Mouse (Mus musculus) granulocyte monocyte progenitor cell, adult 5-6 weeks (primary cell): ENCODE measurements around the gene Pram1. TPM values are rescaled to one million over a fixed set of nuclear protein-coding genes. Genes with fewer than 3 reads are reported as not detected.
"Not testable (repeated sequence)": the region's sequence is repeated elsewhere in the genome, so short reads cannot be mapped to it uniquely, and the experiment has no call there.

Experiments used
- ATAC-seq: replicated peaks from 2 replicates; pipeline ENCODE4 v1.8.0; 2016; ENCODE audit warnings: mild to moderate bottlenecking, moderate TSS enrichment, inconsistent platforms; ENCODE audit not compliant: poor library complexity, severe bottlenecking
- total RNA-seq, 2 experiments: library from RNA; stranded (forward) in 1 of 2; stranded (reverse) in 1 of 2; fragments of 200-712, 200-1000 nt in 1 of 2; fragments of >200 nt in 1 of 2; fragmentation: Nextera tagmentation in 1 of 2; gene quantifications; 2 replicates each; pipeline ENCODE4 v1.2.3; 2014 to 2017

The Pram1 gene
- 33.9 TPM in 2 replicates for total RNA-seq (2014; fragmentation: Nextera tagmentation)
- total RNA-seq (2017): 5.6 and 8.1 TPM in 2 replicates

DNA sequence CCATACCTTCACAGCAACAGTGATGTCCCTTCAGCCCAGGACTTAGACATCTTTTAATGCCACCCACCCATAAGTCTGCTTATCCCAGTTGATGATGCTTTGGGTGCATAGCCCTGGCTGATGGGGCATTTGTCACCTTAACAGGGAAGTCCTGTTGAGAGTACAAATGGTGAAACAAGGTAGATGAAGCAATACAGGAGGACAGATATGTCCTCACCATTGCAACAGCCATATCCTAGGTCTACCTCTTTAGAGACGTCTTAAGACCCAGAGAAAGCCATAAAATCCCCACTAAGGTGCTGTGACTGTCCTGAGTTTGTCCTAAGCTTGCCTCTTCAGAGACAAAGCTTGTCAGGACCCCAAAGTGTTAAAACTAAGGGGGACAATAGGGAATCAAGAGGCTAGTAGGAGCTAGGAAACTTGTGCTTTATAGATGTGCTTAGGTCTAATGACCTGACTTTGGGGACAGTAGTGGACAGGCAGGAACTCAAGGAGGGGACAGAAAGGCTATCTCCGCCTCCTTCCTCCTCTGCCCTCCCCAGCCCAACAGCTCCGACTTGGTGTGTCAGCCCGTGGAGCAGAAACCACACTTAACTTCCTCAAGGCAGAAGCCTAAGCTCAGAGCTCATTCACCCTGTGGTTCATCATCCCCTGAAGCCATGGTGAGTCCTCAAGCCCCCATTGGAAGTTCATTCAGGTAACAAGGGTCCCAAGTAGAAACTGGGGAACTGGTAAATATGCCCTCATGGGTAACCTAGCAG, at the start of gene Pram1:
Gene Pram1 (plus strand): TSS at position 541 of the 761 bp plus-strand sequence.
- peak; percentile 59 for ATAC-seq

GRCm38 (mm10) chr17:33597271-33597670, 40.6 kb upstream of the Pram1 start:
- ATAC-seq: no peak

- ATAC-seq: no peak
Measured at GRCm38 (mm10) chr17:33598506-33598905, 39.4 kb upstream of the Pram1 start.

GRCm38 (mm10) chr17:33599836-33600475, 37.9 kb upstream of the Pram1 start:
- ATAC-seq: no peak

DNA sequence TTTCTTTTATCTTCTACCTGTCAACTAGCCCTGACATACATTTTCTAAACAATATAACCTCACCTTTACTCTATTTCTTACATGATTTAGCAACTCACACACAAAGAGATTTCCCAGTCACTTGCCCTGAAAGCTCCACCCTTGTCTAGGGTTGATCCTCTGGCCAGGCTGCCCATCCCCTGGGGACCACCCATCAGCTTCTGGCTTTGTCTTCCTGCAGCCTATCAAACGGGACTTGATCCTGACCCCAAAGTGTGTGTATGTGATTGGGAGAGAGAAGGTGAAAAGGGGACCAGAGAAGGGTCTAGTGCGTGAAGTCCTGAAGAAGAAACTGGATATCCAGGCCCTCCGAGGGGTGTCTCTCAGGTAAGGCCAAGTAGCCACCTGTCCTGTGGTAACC, 37.0 kb upstream of the Pram1 start:
- ATAC-seq: no peak

DNA sequence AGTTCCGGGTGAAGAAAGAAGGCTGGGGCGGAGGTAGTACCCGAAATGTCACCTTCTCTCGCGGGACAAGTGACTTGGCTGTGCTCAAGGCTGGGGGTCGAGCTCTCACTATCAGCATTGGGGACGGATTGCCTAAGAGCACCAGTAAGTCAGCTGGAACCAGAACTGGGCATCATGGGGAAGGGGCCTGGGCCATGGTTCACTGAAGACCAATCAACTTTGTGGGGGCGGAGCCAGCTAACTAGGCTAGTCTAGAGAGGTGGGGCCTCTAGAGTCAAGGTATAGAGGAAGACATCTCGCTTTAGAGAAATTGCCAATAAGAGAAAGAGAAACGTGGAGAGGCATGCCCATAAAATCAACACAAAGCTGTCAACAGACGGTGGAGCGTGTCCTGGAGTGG, 35.9 kb upstream of the Pram1 start:
- ATAC-seq: no peak

- no peak for ATAC-seq
Measured at GRCm38 (mm10) chr17:33607273-33607672, 30.6 kb upstream of the Pram1 start.

GRCm38 (mm10) chr17:33610548-33610947, 27.3 kb upstream of the Pram1 start:
- ATAC-seq: peak; percentile 85

GRCm38 (mm10) chr17:33613726-33614125, 24.1 kb upstream of the Pram1 start:
- not testable (repeated sequence) for ATAC-seq

GRCm38 (mm10) chr17:33627281-33627680, 10.6 kb upstream of the Pram1 start:
- no peak for ATAC-seq

DNA sequence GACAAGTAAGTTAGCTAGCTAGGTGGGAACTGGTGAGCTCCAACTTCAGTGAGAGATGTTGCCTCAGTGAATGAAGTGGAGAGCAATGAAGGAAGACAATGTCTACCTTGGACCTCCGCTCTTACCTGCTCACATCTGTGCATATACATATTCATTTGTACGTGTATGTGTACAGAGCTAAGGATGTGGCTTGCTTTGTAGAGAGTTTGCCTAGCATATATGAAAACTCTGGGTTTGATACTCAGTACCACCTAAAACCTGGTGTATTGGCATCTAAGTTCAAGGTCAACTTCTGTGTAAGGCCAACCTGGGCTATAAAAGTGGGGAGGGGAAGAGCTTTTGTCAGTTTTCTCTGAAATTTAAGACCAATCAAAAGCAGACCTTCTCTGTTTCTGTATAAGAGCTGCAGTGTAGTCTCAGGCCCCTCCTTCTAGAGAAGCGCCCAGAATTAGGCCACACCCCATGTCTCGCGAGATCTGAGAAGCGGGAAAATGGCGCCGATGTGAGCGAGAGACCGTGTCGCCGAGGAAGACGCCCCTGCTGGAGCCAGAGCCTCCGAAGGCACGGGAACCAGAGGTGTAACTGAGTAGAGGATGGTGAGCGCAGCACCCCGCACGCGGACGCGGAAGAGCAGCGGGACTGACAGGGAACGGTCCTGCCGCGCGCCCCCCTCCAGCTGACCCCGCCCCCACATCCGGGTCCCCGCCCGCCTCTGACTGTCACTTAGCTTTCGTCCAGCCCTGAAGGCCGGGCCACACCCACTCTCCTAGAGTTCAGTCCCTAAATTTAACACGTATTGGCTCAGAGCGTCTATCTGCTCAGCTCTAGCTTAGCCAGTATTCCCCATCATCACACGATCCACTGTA, 9.0 kb upstream of the Pram1 start, which contains the start of gene Zfp414:
Gene Zfp414 (plus strand): TSS at position 470 of the 866 bp plus-strand sequence.
- peak; percentile 94 for ATAC-seq

DNA sequence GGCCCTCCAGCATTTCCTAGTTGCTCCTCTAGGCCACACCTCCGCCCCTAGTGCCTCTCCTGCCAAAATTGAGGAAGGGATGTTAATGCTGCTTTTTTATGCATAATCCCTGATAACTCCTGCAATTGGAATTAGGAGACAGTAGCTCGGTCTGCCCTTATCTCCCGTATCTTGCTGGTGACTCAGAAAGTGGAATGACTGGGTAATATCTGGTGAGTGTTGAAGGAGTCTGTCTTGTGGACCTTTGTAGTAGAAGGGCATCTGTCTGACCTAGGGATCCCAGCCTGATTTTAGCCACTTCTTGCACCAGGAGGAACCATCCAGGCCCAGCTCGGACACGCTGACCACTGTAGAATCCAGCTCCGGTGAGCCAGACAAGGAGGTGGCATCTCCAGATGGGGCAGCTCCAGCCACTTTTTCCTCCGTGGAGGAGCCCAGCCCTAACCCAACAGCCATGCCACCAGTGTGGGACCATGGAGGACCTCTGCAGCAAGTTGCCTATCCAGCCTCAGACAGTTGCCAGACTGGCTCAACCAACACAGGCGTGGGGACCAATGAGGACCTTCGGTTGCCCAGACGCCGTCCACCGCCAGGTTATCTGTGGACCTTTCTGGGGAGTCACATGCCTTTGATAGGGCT, 8.2 kb upstream of the Pram1 start:
- ATAC-seq: 0 out of 2 replicates have a peak, but pooled peaks have one; percentile 1

DNA sequence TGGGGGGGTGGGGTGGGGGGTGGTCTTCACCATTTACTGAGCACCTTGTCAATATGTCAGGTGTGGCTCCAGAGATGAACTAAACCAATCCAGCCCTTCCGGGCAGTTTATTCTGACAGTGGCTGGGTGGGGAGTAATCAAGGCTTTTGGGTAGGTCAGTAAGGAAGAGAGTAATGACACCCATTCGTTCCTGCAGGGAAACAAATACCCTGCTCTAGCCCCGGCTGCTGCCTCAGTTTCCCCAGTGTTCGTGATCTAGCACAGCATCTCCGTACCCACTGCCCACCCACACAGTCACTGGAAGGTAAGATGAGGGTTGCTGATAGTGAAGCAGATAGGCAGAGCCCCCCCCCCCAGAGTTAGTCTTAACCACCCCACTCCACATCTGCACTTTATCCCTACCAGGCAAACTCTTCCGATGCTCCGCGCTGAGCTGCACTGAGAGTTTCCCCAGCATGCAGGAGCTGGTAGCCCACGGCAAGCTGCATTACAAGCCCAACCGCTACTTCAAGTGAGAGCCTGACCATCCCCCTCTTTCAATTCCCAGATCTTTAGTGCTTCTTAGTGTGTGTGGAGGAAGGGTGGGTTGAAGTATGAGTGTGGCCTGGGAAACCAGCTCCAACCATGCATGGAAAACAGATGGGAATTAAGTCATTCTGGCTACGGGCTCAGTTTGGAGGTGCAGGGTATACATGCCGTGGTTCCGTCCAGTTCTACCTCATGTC, 7.5 kb upstream of the Pram1 start:
- ATAC-seq: no peak

DNA sequence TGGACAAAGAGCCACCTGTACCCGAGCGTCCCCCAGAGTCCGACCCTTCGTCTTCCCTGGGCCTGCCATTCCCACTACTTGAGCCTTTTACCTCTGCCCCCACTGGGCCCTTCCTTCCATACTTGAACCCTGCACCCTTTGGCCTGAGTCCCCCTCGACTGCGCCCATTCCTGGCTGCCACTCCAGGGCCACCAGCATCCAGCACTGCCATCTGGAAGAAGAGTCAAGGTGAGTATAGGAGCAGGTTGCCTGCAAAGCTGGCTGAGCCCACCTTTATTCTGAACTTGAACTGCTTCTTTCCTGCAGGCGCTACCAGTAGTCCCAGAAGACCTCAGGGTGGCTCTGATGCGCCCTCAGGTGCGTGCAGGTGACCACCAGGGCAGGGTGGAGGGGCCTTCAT, 6.6 kb upstream of the Pram1 start:
- ATAC-seq: no peak

GRCm38 (mm10) chr17:33631796-33632195, 6.1 kb upstream of the Pram1 start:
- no peak for ATAC-seq

DNA sequence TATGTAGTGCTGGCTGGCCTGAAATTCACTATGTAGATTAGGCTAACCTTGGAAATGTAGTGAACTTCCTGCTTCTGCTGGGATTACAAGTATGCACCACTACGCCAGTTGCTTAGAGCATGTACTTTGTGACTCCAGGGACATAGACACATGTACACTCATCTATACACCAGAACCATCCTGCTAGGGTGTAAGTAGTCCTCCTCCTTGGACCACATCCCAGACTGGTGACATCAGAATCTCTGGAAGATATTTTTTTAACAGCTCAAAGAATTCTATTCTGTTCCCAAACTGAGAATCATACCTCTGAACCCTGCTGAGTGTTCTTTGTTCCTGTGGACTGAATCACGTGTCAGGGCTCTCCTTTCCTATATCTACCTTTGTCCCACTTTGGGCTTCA, 818 bp upstream of the Pram1 start:
- ATAC-seq: no peak

DNA sequence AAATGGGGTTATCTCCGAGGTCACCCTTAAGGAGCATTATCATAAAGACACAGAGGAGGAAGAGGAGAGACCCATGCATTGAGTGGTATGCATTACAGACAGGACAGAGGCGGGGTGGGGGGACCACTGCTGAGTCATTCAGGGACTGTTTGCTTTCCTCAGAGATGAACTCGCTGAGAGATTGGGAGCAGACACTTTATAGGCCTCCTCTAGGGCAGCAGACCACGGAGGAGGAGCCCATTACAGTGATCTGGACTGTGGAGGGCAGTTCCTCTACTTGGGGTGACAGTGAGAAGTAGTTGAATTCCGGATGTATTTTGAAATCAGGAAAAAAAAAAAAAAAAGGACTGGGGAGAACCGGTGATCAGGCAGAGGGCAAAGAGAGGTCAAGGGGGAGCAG, 1.9 kb downstream of the Pram1 start:
- ATAC-seq: peak; percentile 73

DNA sequence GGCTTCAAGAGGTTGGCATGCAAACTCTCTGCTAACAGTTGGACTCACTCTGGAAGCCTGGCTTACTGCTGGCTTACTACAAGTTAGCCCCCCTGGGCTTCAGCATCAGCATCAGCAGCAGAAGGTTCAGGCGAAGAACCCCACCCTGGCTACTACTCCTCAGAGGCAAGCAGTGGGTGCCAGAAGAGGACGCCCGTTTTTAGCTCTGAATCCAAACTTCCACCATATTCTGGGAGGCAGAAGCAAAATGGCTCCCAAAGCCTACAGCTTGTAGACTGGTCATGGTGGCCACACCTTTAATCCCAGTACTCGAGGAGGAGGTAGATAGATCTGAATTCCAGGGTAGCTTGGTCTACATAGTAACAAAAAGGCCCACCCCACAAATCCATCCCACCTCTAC, 6.2 kb downstream of the Pram1 start:
- ATAC-seq: no peak

- no peak for ATAC-seq
Measured at GRCm38 (mm10) chr17:33645073-33645472, 7.2 kb downstream of the Pram1 start.
